Mouse (Mus musculus): ENCODE measurements around the gene Twf2.

DNA sequence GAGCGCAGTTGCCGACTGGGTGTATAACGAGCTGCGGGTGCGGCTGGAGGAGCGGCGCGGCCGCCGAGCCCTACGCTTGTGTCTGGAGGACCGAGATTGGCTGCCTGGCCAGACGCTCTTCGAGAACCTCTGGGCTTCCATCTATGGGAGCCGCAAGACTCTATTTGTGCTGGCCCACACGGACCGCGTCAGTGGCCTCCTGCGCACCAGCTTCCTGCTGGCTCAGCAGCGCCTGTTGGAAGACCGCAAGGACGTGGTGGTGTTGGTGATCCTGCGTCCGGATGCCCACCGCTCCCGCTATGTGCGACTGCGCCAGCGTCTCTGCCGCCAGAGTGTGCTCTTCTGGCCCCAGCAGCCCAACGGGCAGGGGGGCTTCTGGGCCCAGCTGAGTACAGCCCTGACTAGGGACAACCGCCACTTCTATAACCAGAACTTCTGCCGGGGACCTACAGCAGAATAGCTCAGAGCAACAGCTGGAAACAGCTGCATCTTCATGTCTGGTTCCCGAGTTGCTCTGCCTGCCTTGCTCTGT is 23.3 kb downstream of the Twf2 start:
- TF ChIP-seq CTCF (IDR thresholded peaks at IDR 0.05; ENCODE audit: low read depth) (peak; percentile 17; the same call in 1 of the 2 replicates), EP300 (IDR thresholded peaks at IDR 0.05; ENCODE audit: low read depth) (no peak)
